Mouse (Mus musculus): ENCODE results near the gene Hpse. TPM values are rescaled to one million over a fixed set of nuclear protein-coding genes. Genes with fewer than 3 reads are reported as not detected.

The Hpse gene
- total and polyA plus RNA-seq, 2 experiments from 2014 or later, result 0.38 to 0.73 TPM

DNA sequence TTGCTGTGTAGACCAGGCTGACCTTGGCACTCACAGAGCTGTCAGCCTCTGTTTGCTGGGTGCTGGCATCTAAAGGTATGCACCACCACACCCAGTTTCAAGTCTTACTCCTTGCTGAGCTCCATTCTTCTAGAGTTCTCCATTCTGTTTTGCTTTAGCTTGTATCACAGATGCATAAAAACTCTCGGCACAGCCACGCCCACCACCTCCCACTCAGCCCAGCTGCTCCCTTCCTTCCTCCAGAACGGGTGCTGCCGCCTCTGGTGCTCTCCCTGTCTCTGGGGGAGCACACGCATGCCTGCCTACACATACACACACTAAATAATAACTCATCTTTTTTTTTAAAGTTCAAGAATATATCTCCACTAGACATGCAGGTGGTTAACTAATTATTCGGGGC is 61.1 kb downstream of the Hpse start:
- Histone ChIP-seq H3K27ac (ENCODE audit: low read depth) (no peak overlapping the region), H3K4me1 (ENCODE audit: control insufficient read depth, insufficient read depth) (no peaks in the 10 kb centered on the region), H3K27me3 (ENCODE audit: control insufficient read depth, insufficient read depth, low read length) (no peaks in the 10 kb centered on the region), H3K36me3 (replicated peaks; ENCODE audit: control insufficient read depth, insufficient read depth, low read length) (peaks cover 81% of the 10 kb centered on the region), H3K9ac (replicated peaks; ENCODE audit: low read depth, low read length) (no peak overlapping the region), H3K9me3 (replicated peaks; ENCODE audit: control insufficient read depth, low read length) (no peaks in the 10 kb centered on the region), H3K4me3 (ENCODE audit: low read depth, low read length) (no peak overlapping the region), H3K4me2 (ENCODE audit: low read depth, low read length) (no peak overlapping the region)
- DNase-seq (ENCODE audit: low spot score) (no peak), ATAC-seq (ENCODE audit: insufficient read depth, low read depth) (no peak)
- 72% methylated on average over 6 of the region's 6 CpGs for WGBS
- TF ChIP-seq EP300 (IDR thresholded peaks at IDR 0.05; ENCODE audit: low read depth) (no peak), CTCF (IDR thresholded peaks at IDR 0.05; ENCODE audit: low read depth) (no peak)

DNA sequence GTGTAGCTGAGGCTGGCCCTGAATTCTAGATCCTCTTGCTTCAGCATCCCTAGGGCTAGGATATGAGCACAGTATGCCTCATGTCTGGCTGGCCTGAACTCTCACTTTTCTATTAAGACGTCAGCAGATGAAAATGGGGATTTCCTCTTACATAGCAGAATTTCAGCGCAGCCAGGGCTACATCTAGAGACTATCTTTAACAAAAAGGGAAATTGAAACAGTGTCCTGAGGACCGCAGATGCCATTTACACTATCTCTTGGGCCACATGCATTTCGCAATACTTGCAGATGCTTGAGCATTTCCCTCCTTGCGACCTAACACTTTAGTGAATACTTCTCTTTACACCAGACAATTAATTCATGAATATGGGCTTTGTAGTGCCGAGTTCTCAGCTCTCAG is 63.2 kb downstream of the Hpse start:
- TF ChIP-seq EP300 (IDR thresholded peaks at IDR 0.05; ENCODE audit: low read depth) (no peak), CTCF (IDR thresholded peaks at IDR 0.05; ENCODE audit: low read depth) (no peak)

DNA sequence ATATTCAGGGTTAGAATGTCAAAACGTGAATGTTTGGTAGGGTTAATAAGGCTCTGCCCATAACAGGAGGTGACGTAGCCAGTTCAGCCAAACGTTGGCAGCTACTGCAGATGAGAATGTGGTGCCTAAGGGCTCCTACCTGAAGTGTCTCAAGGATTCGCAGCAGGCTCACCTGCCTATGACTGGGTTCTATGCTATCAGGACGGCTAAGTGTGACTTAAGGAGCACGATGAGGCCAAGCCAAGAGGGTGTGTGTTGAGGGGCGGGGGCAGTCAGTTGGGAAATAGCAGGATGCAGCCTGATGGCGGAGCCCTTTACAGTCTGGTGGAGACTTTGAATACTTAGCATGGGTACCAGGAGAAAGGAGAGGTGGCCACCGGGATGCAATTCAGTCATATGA is 67.2 kb downstream of the Hpse start:
- no peak overlapping the region for H3K27ac ChIP-seq (ENCODE audit: low read depth)
- no peak overlapping the region for H3K9ac ChIP-seq (replicated peaks; ENCODE audit: low read depth, low read length)
- WGBS, result 80% methylated on average over 9 of the region's 9 CpGs
- no peak overlapping the region for H3K4me3 ChIP-seq (ENCODE audit: low read depth, low read length)
- TF ChIP-seq CTCF (IDR thresholded peaks at IDR 0.05; ENCODE audit: low read depth), result no peak
- no peak for TF ChIP-seq EP300 (IDR thresholded peaks at IDR 0.05; ENCODE audit: low read depth)
- no peaks in the 10 kb centered on the region for H3K9me3 ChIP-seq (replicated peaks; ENCODE audit: control insufficient read depth, low read length)
- DNase-seq (ENCODE audit: low spot score), result no peak
- peaks cover 36% of the 10 kb centered on the region for H3K36me3 ChIP-seq (replicated peaks; ENCODE audit: control insufficient read depth, insufficient read depth, low read length)
- H3K27me3 ChIP-seq (ENCODE audit: control insufficient read depth, insufficient read depth, low read length), result no peaks in the 10 kb centered on the region
- peaks cover 6% of the 10 kb centered on the region for H3K4me1 ChIP-seq (ENCODE audit: control insufficient read depth, insufficient read depth)
- ATAC-seq (ENCODE audit: insufficient read depth, low read depth), result no peak
- H3K4me2 ChIP-seq (ENCODE audit: low read depth, low read length), result no peak overlapping the region

More for the DNA sequence above, 63.2 kb downstream of the Hpse start:
- DNase-seq (ENCODE audit: low spot score) (no peak), ATAC-seq (ENCODE audit: insufficient read depth, low read depth) (no peak)
- Histone ChIP-seq H3K9ac (replicated peaks; ENCODE audit: low read depth, low read length) (no peak overlapping the region), H3K9me3 (replicated peaks; ENCODE audit: control insufficient read depth, low read length) (no peaks in the 10 kb centered on the region), H3K4me3 (ENCODE audit: low read depth, low read length) (no peak overlapping the region), H3K27me3 (ENCODE audit: control insufficient read depth, insufficient read depth, low read length) (no peaks in the 10 kb centered on the region), H3K4me1 (ENCODE audit: control insufficient read depth, insufficient read depth) (no peaks in the 10 kb centered on the region), H3K36me3 (replicated peaks; ENCODE audit: control insufficient read depth, insufficient read depth, low read length) (peaks cover 71% of the 10 kb centered on the region), H3K27ac (ENCODE audit: low read depth) (no peak overlapping the region), H3K4me2 (ENCODE audit: low read depth, low read length) (no peak overlapping the region)
- WGBS, result 88% methylated on average over 6 of the region's 6 CpGs

DNA sequence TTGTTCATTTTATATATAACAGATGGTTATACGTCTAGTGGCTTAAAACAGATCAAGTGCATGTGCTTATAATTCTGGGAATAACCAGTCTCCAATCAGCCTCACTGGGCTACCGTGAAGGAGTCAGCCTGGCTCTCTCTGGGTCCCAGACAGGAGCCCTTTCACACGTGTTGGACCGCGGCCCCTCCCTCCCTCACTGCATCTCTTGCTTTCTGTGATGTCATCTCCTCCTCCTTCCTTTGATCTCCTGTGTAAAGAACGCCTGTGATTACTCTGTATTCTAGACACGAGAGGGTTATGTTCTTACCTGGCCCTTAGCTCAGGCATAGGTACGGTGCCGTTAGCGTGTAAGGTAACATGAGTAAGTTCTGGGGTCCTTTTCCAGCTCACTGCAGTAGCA is 68.0 kb downstream of the Hpse start:
- Histone ChIP-seq H3K4me3 (ENCODE audit: low read depth, low read length) (no peak overlapping the region), H3K27me3 (ENCODE audit: control insufficient read depth, insufficient read depth, low read length) (no peaks in the 10 kb centered on the region), H3K27ac (ENCODE audit: low read depth) (no peak overlapping the region), H3K4me1 (ENCODE audit: control insufficient read depth, insufficient read depth) (peaks cover 6% of the 10 kb centered on the region), H3K36me3 (replicated peaks; ENCODE audit: control insufficient read depth, insufficient read depth, low read length) (peaks cover 28% of the 10 kb centered on the region), H3K9me3 (replicated peaks; ENCODE audit: control insufficient read depth, low read length) (no peaks in the 10 kb centered on the region), H3K9ac (replicated peaks; ENCODE audit: low read depth, low read length) (no peak overlapping the region), H3K4me2 (ENCODE audit: low read depth, low read length) (no peak overlapping the region)
- WGBS, result 81% methylated on average over 10 of the region's 10 CpGs
- DNase-seq (ENCODE audit: low spot score) (no peak), ATAC-seq (ENCODE audit: insufficient read depth, low read depth) (no peak)
- TF ChIP-seq EP300 (IDR thresholded peaks at IDR 0.05; ENCODE audit: low read depth), result no peak
- TF ChIP-seq CTCF (IDR thresholded peaks at IDR 0.05; ENCODE audit: low read depth), result no peak

DNA sequence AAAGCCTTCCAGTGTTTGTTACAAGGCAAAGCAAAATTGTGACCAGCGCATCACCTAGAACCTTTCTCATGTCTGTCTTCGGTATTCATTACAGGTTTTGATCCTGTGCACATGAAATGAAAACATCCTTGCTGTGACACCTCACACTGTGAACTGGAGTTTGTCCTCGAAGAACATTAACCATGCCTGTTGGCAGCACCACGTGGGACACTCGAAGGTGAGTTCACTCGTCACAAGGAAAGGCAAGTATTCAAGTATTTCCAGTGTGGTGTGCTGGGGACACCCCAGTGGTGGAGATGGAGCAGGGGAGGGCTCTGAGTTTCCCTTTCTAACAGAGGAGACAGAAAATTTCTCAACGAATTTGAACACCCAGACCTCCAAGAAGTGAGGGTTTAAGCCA is 68.5 kb downstream of the Hpse start:
- DNase-seq (ENCODE audit: low spot score) (no peak), ATAC-seq (ENCODE audit: insufficient read depth, low read depth) (no peak)
- no peak overlapping the region for H3K27ac ChIP-seq (ENCODE audit: low read depth)
- no peaks in the 10 kb centered on the region for H3K9me3 ChIP-seq (replicated peaks; ENCODE audit: control insufficient read depth, low read length)
- peaks cover 23% of the 10 kb centered on the region for H3K36me3 ChIP-seq (replicated peaks; ENCODE audit: control insufficient read depth, insufficient read depth, low read length)
- no peak overlapping the region for H3K9ac ChIP-seq (replicated peaks; ENCODE audit: low read depth, low read length)
- WGBS, result 72% methylated on average over 7 of the region's 7 CpGs
- no peak overlapping the region for H3K4me3 ChIP-seq (ENCODE audit: low read depth, low read length)
- H3K4me1 ChIP-seq (ENCODE audit: control insufficient read depth, insufficient read depth), result peaks cover 6% of the 10 kb centered on the region
- no peak overlapping the region for H3K4me2 ChIP-seq (ENCODE audit: low read depth, low read length)
- TF ChIP-seq CTCF (IDR thresholded peaks at IDR 0.05; ENCODE audit: low read depth) (no peak), EP300 (IDR thresholded peaks at IDR 0.05; ENCODE audit: low read depth) (no peak)
- H3K27me3 ChIP-seq (ENCODE audit: control insufficient read depth, insufficient read depth, low read length), result no peaks in the 10 kb centered on the region

DNA sequence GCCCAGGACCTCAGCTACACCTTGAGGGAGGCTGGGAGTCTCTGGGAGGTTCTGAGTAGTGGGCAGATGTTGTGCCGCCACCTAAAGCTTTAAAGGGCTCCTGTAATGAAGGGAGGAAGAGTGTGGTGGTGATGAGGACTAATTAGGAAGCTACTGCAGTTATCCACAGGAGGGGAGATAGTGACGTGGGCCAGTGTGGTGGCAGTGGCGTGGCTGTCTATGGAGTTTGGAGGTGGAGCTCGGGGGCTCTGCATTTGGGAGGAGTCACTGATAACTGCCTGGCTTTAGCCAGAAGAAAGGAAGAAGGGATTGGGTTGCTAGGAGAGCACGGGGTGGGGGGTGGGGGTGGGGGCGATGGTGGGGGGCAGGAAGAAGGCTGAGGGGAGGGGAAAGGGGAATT is 71.0 kb downstream of the Hpse start:
- Histone ChIP-seq H3K4me1 (ENCODE audit: control insufficient read depth, insufficient read depth) (peaks cover 13% of the 10 kb centered on the region), H3K4me3 (ENCODE audit: low read depth, low read length) (no peak overlapping the region), H3K9ac (replicated peaks; ENCODE audit: low read depth, low read length) (no peak overlapping the region), H3K27ac (ENCODE audit: low read depth) (no peak overlapping the region), H3K27me3 (ENCODE audit: control insufficient read depth, insufficient read depth, low read length) (no peaks in the 10 kb centered on the region), H3K4me2 (ENCODE audit: low read depth, low read length) (peak overlapping the region; percentile 19), H3K36me3 (replicated peaks; ENCODE audit: control insufficient read depth, insufficient read depth, low read length) (no peaks in the 10 kb centered on the region), H3K9me3 (replicated peaks; ENCODE audit: control insufficient read depth, low read length) (no peaks in the 10 kb centered on the region)
- TF ChIP-seq CTCF (IDR thresholded peaks at IDR 0.05; ENCODE audit: low read depth), result no peak
- TF ChIP-seq EP300 (IDR thresholded peaks at IDR 0.05; ENCODE audit: low read depth), result no peak
- 14% methylated on average over 6 of the region's 6 CpGs for WGBS
- no peak for DNase-seq (ENCODE audit: low spot score)
- no peak for ATAC-seq (ENCODE audit: insufficient read depth, low read depth)
